Mouse (Mus musculus) granulocyte monocyte progenitor cell, adult 5-6 weeks (primary cell): ENCODE results near the gene Ltbp4. TPM values are rescaled to one million over a fixed set of nuclear protein-coding genes. Genes with fewer than 3 reads are reported as not detected.
A peak's percentile ranks its signal among the peaks of the same experiment; 100 is the strongest.

Source experiments
- ATAC-seq: replicated peaks from 2 replicates; pipeline ENCODE4 v1.8.0; 2016; ENCODE audit warnings: mild to moderate bottlenecking, moderate TSS enrichment, inconsistent platforms; ENCODE audit not compliant: poor library complexity, severe bottlenecking
- total RNA-seq, 2 experiments: library from RNA; stranded (forward) in 1 of 2; stranded (reverse) in 1 of 2; fragments of 200-712, 200-1000 nt in 1 of 2; fragments of >200 nt in 1 of 2; fragmentation: Nextera tagmentation in 1 of 2; gene quantifications; 2 replicates each; pipeline ENCODE4 v1.2.3; 2014 to 2017

Ltbp4 gene
- total RNA-seq, 2 experiments from 2014 or later = not detected

GRCm38 (mm10) chr7:27306161-27307160 is 31.0 kb downstream of the Ltbp4 start:
- no peak; the same call in 1 of the 2 replicates for ATAC-seq

- no peak for ATAC-seq
These were observed 32.3 kb downstream of the Ltbp4 start for GRCm38 (mm10) chr7:27305091-27305730.

- peak; percentile 85 for ATAC-seq
These were observed 35.3 kb downstream of the Ltbp4 start for GRCm38 (mm10) chr7:27302172-27302571.

- no peak for ATAC-seq
These were observed 36.7 kb downstream of the Ltbp4 start for GRCm38 (mm10) chr7:27300801-27301200.

GRCm38 (mm10) chr7:27300351-27300750 is 37.1 kb downstream of the Ltbp4 start:
- no peak for ATAC-seq

GRCm38 (mm10) chr7:27298816-27299215 is 38.7 kb downstream of the Ltbp4 start:
- no peak for ATAC-seq

GRCm38 (mm10) chr7:27298033-27298610 is 39.4 kb downstream of the Ltbp4 start:
- ATAC-seq = no peak

- no peak for ATAC-seq
These were observed 41.0 kb downstream of the Ltbp4 start for GRCm38 (mm10) chr7:27296518-27296917.

- ATAC-seq = no peak
These were observed 41.5 kb downstream of the Ltbp4 start for GRCm38 (mm10) chr7:27295956-27296355.

GRCm38 (mm10) chr7:27291795-27292466 is 45.6 kb downstream of the Ltbp4 start:
- ATAC-seq = no peak

GRCm38 (mm10) chr7:27290555-27290954 is 46.9 kb downstream of the Ltbp4 start:
- ATAC-seq = no peak

- no peak for ATAC-seq
These were observed 48.8 kb downstream of the Ltbp4 start for GRCm38 (mm10) chr7:27288732-27289131.

GRCm38 (mm10) chr7:27285698-27286066 is 51.8 kb downstream of the Ltbp4 start:
- ATAC-seq = peak; percentile 92

GRCm38 (mm10) chr7:27284865-27285697 is 52.4 kb downstream of the Ltbp4 start:
- peak; percentile 52 for ATAC-seq

GRCm38 (mm10) chr7:27282225-27282624 is 55.3 kb downstream of the Ltbp4 start:
- no peak for ATAC-seq

GRCm38 (mm10) chr7:27281717-27282116 is 55.8 kb downstream of the Ltbp4 start:
- no peak for ATAC-seq

GRCm38 (mm10) chr7:27277191-27277590 is 60.3 kb downstream of the Ltbp4 start:
- no peak for ATAC-seq

- ATAC-seq = no peak
These were observed 61.5 kb downstream of the Ltbp4 start for GRCm38 (mm10) chr7:27276021-27276420.

GRCm38 (mm10) chr7:27274916-27275315 is 62.6 kb downstream of the Ltbp4 start:
- ATAC-seq = no peak
